Mouse (Mus musculus): Measurements from ENCODE around the gene Dkkl1.

DNA sequence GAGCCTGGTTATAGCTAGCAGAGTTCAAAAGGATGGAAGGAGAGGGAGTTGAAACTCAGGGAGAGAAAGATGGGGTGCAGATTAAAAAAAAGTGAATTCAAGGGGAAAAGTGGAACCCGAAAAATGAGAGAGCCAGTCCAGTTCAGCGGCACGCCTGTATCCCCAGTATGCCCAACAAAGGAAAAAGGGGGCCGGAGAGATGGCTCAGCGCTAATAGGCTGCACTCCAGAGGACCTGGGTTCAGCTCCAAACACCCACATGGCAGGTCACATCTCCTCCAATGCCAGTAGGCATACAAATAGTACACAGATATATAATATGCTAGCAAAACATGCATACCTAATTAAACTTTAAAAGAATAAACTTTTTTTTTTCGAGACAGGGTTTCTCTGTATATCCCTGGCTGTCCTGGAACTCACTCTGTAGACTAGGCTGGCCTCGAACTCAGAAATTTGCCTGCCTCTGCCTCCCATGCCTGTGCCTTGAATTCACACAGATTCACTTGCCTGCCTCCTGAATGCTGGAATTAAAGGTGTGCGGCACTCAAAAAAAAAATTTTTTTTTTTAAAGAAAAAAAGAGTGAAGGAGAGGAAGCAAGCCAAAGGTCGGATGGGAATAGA lies 48.8 kb downstream of the Dkkl1 start:
- TF ChIP-seq CTCF (IDR thresholded peaks at IDR 0.05; ENCODE audit: borderline replicate concordance, insufficient read depth, low read depth, low read length), result no peak
- TF ChIP-seq POLR2A (IDR thresholded peaks at IDR 0.05; ENCODE audit: borderline replicate concordance, insufficient read depth, low read length), result no peak
